Mouse (Mus musculus) testis, postnatal 14 days (tissue): ENCODE measurements around the gene Six5.
A peak's percentile ranks its signal among the peaks of the same experiment; 100 is the strongest.

Experiments used
- DNase-seq: peaks from one replicate; pipeline ENCODE4 v3.0.0; 2021; ENCODE audit warnings: low spot score

Six5 gene

GRCm38 (mm10) chr7:19096421-19096976 is 2.1 kb downstream of the Six5 start:
- DNase-seq: no peak

GRCm38 (mm10) chr7:19097217-19097616 is 2.8 kb downstream of the Six5 start:
- peak; percentile 23 for DNase-seq

- peak; percentile 8 for DNase-seq
Observed at GRCm38 (mm10) chr7:19097863-19098262, 3.5 kb downstream of the Six5 start.

DNA sequence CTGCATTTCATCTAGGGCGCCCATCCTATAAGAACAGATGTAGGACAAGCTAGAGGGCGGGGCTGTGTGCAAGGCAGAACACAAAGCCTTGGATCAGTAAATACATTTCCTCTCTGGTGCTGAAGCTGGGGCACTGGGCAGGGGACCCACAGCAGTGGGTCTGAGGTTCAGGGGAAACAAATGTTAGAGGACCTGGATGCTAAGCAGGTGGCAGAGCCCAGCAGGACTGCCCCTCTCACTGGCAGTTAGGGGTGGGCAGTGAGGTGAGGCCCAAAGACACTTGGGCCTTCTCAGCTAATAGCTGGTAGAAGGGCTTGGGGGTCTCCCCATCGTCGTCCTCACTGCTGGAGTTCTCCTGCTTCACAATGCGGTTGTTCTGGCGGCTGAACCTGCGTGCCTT is 4.4 kb downstream of the Six5 start:
- DNase-seq: no peak

- no peak for DNase-seq
Observed at GRCm38 (mm10) chr7:19100290-19100689, 5.9 kb downstream of the Six5 start.

- no peak for DNase-seq
Observed at GRCm38 (mm10) chr7:19103741-19104140, 9.3 kb downstream of the Six5 start.

GRCm38 (mm10) chr7:19104486-19104885 is 10.1 kb downstream of the Six5 start:
- no peak for DNase-seq

GRCm38 (mm10) chr7:19107436-19107835 is 13.0 kb downstream of the Six5 start:
- DNase-seq: no peak

GRCm38 (mm10) chr7:19109565-19109964 is 15.2 kb downstream of the Six5 start:
- no peak for DNase-seq

GRCm38 (mm10) chr7:19118028-19118771 is 23.8 kb downstream of the Six5 start, which contains the start of gene Gm4969:
TSS of gene Gm4969 (minus strand) at chr7:19118368.
- DNase-seq: peak; percentile 96

GRCm38 (mm10) chr7:19119083-19119482 is 24.7 kb downstream of the Six5 start:
- DNase-seq: peak; percentile 43

DNA sequence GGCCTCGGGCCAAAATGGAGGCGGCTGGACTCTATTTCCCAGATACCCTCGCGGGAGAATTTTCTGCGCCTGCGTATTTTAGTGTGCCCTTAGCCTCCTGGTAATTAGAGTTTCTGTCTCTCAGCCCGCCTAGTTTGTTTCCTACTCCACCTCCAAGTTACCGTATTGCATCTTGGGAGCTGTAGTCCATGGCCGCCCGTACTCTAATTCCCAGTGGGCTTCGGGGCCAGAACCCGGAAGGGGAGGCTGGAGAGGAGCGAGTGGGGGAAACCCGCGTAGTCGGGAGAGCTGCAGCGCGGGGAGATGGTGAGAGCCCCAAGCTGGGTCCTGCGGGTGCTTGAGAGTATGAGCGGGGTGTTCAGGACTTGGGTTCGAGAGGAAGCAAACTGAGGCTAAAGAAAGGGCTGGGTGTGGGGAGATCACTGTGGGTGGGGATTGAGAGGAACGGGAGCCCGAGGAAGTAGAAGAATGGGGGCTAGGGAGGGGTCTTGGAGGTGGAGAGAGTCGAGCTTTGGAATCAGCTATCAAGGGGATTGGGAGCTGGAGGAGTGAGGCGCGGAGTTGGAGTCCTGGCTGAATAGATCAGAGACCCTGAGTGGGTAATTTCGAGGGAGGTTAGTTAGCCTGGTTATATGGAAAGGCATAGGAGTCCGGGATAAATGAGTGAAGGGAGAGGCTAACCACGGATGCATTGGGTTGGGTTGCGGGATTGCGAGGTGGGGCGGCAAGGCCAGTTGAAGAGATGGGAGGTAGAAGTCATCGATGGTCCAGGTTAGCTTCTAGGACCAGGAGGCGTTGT is 25.4 kb downstream of the Six5 start, which contains the start of gene Fbxo46:
Fbxo46 (plus strand) TSS at position 229 of the 799 bp plus-strand sequence.
- DNase-seq: peak; percentile 95

GRCm38 (mm10) chr7:19121686-19122085 is 27.3 kb downstream of the Six5 start:
- DNase-seq: peak; percentile 36

- DNase-seq: no peak
Observed at GRCm38 (mm10) chr7:19124713-19125112, 30.3 kb downstream of the Six5 start.

- DNase-seq: no peak
Observed at GRCm38 (mm10) chr7:19127744-19128143, 33.4 kb downstream of the Six5 start.

GRCm38 (mm10) chr7:19129396-19129795 is 35.0 kb downstream of the Six5 start:
- no peak for DNase-seq

- no peak for DNase-seq
Observed at GRCm38 (mm10) chr7:19130657-19131056, 36.3 kb downstream of the Six5 start.

- DNase-seq: peak; percentile 98
Observed at GRCm38 (mm10) chr7:19131324-19131848, 37.0 kb downstream of the Six5 start.

DNA sequence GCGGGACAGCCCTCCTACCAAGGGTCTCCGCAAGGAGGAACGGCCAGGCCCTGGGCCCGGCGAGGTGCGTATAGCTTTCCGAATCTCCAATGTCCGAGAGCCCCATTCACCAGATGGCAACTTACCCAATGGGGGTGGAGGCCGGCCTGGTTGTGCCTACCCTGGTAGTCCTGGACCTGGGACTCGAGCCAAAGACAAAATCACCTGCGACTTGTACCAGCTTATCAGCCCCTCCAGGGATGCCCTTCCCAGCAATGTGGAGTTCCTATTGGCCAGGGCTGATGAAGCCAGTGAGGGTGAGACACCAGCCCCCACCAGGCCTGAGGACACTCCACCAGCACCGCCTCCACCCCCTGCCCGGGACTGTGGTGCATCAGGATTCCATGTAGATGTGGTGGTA is 41.8 kb downstream of the Six5 start:
- no peak for DNase-seq

DNA sequence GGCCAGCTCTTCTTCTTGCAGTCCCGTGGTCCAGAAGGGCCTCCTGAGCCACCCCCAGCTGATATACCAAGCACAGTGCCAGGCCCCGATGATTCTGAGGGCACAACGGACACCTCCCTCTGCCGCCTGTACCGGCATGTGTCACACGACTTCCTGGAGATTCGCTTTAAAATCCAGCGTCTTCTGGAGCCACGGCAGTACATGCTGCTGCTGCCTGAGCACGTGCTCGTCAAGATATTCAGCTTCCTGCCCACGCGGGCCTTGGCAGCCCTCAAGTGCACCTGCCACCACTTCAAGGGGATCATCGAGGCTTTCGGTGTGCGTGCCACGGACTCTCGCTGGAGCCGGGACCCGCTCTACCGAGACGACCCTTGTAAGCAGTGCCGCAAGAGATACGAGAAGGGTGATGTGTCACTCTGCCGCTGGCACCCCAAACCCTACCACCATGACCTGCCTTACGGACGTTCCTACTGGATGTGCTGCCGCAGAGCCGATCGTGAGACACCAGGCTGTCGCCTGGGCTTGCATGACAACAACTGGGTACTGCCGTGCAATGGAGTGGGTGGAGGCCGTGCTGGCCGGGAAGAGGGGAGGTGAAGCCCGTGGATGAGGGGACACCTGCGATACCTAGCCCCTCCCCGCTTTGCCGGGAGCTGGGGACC is 42.4 kb downstream of the Six5 start:
- DNase-seq: no peak

DNA sequence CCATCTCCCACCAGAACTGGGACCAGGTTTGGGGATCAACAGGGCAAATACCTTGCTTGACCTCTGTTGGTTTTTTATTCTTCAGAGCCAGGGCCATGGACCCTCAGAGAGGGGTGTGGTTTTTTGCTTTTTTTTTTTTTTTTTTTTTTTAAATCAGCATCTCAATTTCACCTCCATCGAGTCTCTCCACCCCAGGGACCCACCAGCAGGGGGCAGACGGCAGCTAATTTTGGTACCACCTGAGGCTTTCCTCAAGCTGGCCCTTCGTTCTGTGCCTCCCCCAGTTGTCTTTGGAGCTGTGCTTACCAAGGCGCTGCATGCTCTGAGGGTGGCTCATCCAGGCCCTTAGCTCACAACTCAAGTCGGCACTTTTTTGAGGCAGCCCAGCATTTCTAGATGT is 43.0 kb downstream of the Six5 start:
- DNase-seq: no peak

GRCm38 (mm10) chr7:19146793-19147192 is 52.4 kb downstream of the Six5 start:
- no peak for DNase-seq
